Mouse (Mus musculus) right cerebral cortex, postnatal 14 days (tissue): ENCODE results near the gene Gm28372.

Experiments used
- DNase-seq: peaks from one replicate; pipeline ENCODE4 v3.0.0; 2022

The Gm28372 gene

GRCm38 (mm10) chr2:130411558-130412495, 6.8 kb downstream of the Gm28372 start:
- DNase-seq: peak; percentile 82

GRCm38 (mm10) chr2:130412775-130413174, 7.7 kb downstream of the Gm28372 start:
- DNase-seq: no peak

GRCm38 (mm10) chr2:130414094-130414856, 9.2 kb downstream of the Gm28372 start:
- no peak for DNase-seq

- DNase-seq: no peak
Observed at GRCm38 (mm10) chr2:130421781-130422620, 17.0 kb downstream of the Gm28372 start.

- DNase-seq: peak; percentile 83
Observed at GRCm38 (mm10) chr2:130423397-130424125, 18.5 kb downstream of the Gm28372 start.

GRCm38 (mm10) chr2:130424126-130424853, 19.3 kb downstream of the Gm28372 start, which contains the start of the genes Vps16 and Pced1a:
Gene Vps16, plus strand, starts transcription at chr2:130424339.
Gene Pced1a, minus strand, starts transcription at chr2:130424701.
- peak; percentile 90 for DNase-seq

GRCm38 (mm10) chr2:130425112-130425511, 20.1 kb downstream of the Gm28372 start:
- no peak for DNase-seq

GRCm38 (mm10) chr2:130429851-130430250, 24.8 kb downstream of the Gm28372 start:
- no peak for DNase-seq

- no peak for DNase-seq
Observed at GRCm38 (mm10) chr2:130430484-130430883, 25.4 kb downstream of the Gm28372 start.

GRCm38 (mm10) chr2:130432157-130432556, 27.1 kb downstream of the Gm28372 start:
- DNase-seq: no peak

DNA sequence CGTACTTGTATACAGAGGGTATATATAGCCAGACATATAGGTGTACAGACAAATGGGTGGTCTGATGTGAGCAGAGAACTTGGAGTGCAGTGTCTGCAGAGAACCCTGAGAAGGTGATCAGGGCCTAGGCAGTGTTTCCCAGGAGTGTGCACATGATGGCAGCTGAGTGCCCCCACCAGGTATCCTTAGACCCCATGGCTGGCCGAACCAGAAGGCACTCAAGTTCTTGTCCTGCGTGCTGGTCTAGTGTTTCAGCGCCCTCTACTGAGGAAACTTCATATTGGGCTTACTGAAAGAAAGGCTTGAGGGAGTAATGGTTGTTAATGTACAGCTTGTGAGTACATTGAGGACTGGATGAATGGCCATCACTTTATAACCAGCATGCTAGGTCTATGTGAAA, 28.1 kb downstream of the Gm28372 start:
- DNase-seq: peak; percentile 45

DNA sequence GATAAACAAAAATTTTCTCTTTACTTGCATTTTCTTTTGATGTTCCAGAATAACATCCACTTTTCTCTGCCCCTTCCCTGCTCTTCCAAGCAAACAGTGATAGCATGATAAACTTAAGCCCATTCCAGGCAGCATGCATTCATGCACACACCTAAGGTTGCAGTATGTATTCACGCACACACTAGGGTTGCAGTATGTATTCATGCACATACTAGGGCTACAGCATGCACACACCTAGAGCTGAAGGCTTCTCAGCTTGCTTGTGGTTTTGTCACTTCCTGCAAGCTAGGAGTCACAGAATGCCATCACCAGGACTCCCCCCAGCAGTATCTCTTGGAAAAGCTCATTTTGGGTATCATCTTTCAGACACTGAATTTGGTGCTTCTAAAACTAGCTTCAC, 31.7 kb downstream of the Gm28372 start:
- DNase-seq: no peak

- DNase-seq: no peak
Observed at GRCm38 (mm10) chr2:130438861-130439260, 33.8 kb downstream of the Gm28372 start.

- no peak for DNase-seq
Observed at GRCm38 (mm10) chr2:130439840-130440480, 34.9 kb downstream of the Gm28372 start.

DNA sequence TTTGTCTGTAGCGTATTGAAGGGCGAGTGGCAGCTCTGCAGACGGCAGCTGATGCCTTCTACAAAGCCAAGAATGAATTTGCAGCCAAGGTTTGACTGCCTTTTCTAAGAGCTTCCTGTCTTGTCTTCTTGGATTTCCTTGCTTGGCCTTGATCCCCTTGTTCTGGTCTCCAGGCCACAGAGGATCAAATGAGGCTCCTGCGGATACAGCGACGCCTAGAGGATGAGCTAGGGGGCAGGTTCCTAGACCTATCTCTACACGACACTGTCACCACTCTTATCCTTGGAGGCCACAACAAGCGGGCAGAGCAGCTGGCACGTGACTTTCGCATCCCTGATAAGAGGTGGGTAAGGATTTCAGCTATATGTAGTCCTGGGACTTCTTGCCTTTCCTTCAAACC, 37.1 kb downstream of the Gm28372 start:
- DNase-seq: no peak

DNA sequence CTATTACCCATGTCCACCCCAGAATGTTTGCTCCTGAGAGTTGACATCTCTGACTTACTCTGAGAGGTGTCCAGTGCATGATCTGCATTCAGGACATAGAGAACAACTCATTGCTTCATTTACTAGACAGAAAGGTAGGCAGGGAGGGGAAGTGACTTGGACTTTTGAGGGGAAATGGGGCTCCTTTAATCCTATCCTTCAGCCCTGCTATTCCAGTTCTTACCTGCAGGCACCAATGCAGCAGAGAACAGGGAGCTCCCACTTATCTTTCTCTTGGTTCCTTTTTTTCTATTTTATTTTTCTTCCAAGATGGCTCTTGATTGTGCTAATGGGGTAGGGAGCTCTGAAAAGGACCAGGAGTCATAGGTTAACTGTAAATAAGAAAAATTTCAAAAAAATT, 43.4 kb downstream of the Gm28372 start:
- DNase-seq: no peak

- no peak for DNase-seq
Observed at GRCm38 (mm10) chr2:130449021-130449793, 44.2 kb downstream of the Gm28372 start.

- DNase-seq: peak; percentile 91
Observed at GRCm38 (mm10) chr2:130449794-130450433, 44.9 kb downstream of the Gm28372 start, which contains the start of gene Ptpra. Gene Ptpra, plus strand, starts transcription at chr2:130450278.

GRCm38 (mm10) chr2:130450434-130450796, 45.4 kb downstream of the Gm28372 start:
- peak; percentile 73 for DNase-seq
